In the genomic region with DNA sequence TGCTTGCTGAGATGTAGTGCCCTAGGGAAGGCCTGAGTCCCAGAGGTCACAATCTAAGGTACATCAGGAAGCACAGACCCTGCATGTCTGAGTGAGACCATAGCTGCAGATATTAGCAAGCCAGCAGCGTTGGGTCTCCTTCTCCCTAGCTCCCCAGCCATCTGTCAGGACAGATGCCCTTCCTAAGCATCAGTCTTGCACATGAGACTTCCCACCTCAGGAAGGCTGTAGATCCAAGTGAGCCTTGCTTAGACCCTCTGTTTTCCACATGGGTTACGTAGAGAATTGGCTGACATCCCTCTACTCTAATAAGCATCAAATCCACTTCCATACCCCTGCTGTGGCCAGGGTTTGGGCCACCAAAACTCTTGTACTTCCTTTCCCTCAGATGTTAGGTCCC, we compare ENCODE assay signal across 18 mouse cellular contexts.
"Had no signal": no experiment of that assay in that cellular context is flagged by ENCODE, and none has a peak within 500 bp of the region (broad histone marks: within the 10 kb centered on the region; RNA-seq: fewer than 3 reads in every experiment).

No protein-coding gene starts in this region.

- H3K4me3 ChIP-seq: midbrain, embryonic 10.5 days; midbrain, embryonic 12.5 days; midbrain, embryonic 15.5 days; myocyte; neural tube, embryonic 13.5 days; neural tube, embryonic 15.5 days had no signal

- H3K27me3 ChIP-seq: midbrain, embryonic 12.5 days; midbrain, embryonic 15.5 days; neural tube, embryonic 13.5 days; neural tube, embryonic 15.5 days had no signal

- H3K9ac ChIP-seq: lung, embryonic 14.5 days; midbrain, embryonic 12.5 days; midbrain, embryonic 15.5 days; neural tube, embryonic 13.5 days; neural tube, embryonic 15.5 days had no signal

- H3K9me3 ChIP-seq: midbrain, embryonic 10.5 days; midbrain, embryonic 12.5 days; midbrain, embryonic 15.5 days; neural tube, embryonic 13.5 days; neural tube, embryonic 15.5 days had no signal

- ATAC-seq: midbrain, embryonic 15.5 days had no signal

- H3K4me2 ChIP-seq: lung, embryonic 14.5 days; midbrain, embryonic 12.5 days; midbrain, embryonic 15.5 days; neural tube, embryonic 13.5 days; neural tube, embryonic 15.5 days had no signal

- H3K27ac ChIP-seq: midbrain, embryonic 10.5 days; midbrain, embryonic 12.5 days; midbrain, embryonic 15.5 days; neural tube, embryonic 13.5 days; neural tube, embryonic 15.5 days had no signal

- H3K4me1 ChIP-seq: neural tube, embryonic 13.5 days had no signal

- H3K36me3 ChIP-seq: midbrain, embryonic 10.5 days; midbrain, embryonic 12.5 days; midbrain, embryonic 15.5 days; neural tube, embryonic 13.5 days; neural tube, embryonic 15.5 days had no signal

- DNase-seq: lung, adult 18-20 months; lung, embryonic 14.5 days; lung, postnatal 10 days; lung, postnatal 4 days; retina, postnatal 1 day; right cerebral cortex, adult 18-20 months; right cerebral cortex, postnatal 25 days; right cerebral cortex, postnatal 4 days; spleen, adult 18-20 months; thymus, adult 18-20 months; thymus, postnatal 14 days; thymus, postnatal 36 days had no signal
